Mouse (Mus musculus): ENCODE results near the gene Dzip3. TPM values are rescaled to one million over a fixed set of nuclear protein-coding genes. Genes with fewer than 3 reads are reported as not detected.
A peak's percentile ranks its signal among the peaks of the same experiment; 100 is the strongest.

Dzip3 gene
- polyA plus RNA-seq, 1 experiment = 2.3 TPM

GRCm38 (mm10) chr16:48992437-48993230 is 1.3 kb downstream of the Dzip3 start:
- peaks cover 2% of the 10 kb centered on the region; the same call in 1 of the 2 replicates for H3K4me1 ChIP-seq (ENCODE audit: control insufficient read depth, insufficient read depth, low read length)
- TF ChIP-seq POLR2A (IDR thresholded peaks at IDR 0.05; ENCODE audit: borderline replicate concordance, extremely low read depth, low read depth, low read length) = no peak
- no peak for TF ChIP-seq CTCF (IDR thresholded peaks at IDR 0.05; ENCODE audit: insufficient read depth, low read length)
- H3K4me3 ChIP-seq (replicated peaks; ENCODE audit: extremely low read depth, low read depth, low read length) = peak overlapping the region; percentile 54
- 6% methylated on average over 10 of the region's 10 CpGs for WGBS
- no peak for DNase-seq

- TF ChIP-seq POLR2A (IDR thresholded peaks at IDR 0.05; ENCODE audit: borderline replicate concordance, extremely low read depth, low read depth, low read length) (no peak), CTCF (IDR thresholded peaks at IDR 0.05; ENCODE audit: insufficient read depth, low read length) (no peak)
- Histone ChIP-seq H3K4me1 (ENCODE audit: control insufficient read depth, insufficient read depth, low read length) (peaks cover 2% of the 10 kb centered on the region; the same call in 1 of the 2 replicates), H3K4me3 (replicated peaks; ENCODE audit: extremely low read depth, low read depth, low read length) (no peak overlapping the region)
- no peak for DNase-seq
Observed at GRCm38 (mm10) chr16:48989700-48990099, 4.3 kb downstream of the Dzip3 start.

- TF ChIP-seq CTCF (IDR thresholded peaks at IDR 0.05; ENCODE audit: insufficient read depth, low read length) = no peak
- TF ChIP-seq POLR2A (IDR thresholded peaks at IDR 0.05; ENCODE audit: borderline replicate concordance, extremely low read depth, low read depth, low read length) = no peak
- 68% methylated on average over 5 of the region's 5 CpGs for WGBS
- Histone ChIP-seq H3K4me3 (replicated peaks; ENCODE audit: extremely low read depth, low read depth, low read length) (no peak overlapping the region), H3K4me1 (ENCODE audit: control insufficient read depth, insufficient read depth, low read length) (no peaks in the 10 kb centered on the region)
- no peak for DNase-seq
Observed at GRCm38 (mm10) chr16:48985034-48985627, 8.8 kb downstream of the Dzip3 start.

GRCm38 (mm10) chr16:48979965-48980364 is 14.0 kb downstream of the Dzip3 start:
- H3K4me3 ChIP-seq (replicated peaks; ENCODE audit: extremely low read depth, low read depth, low read length) = no peak overlapping the region
- no peak for TF ChIP-seq CTCF (IDR thresholded peaks at IDR 0.05; ENCODE audit: insufficient read depth, low read length)
- no peak for TF ChIP-seq POLR2A (IDR thresholded peaks at IDR 0.05; ENCODE audit: borderline replicate concordance, extremely low read depth, low read depth, low read length)
- no peak for DNase-seq
- H3K4me1 ChIP-seq (ENCODE audit: control insufficient read depth, insufficient read depth, low read length) = no peaks in the 10 kb centered on the region

GRCm38 (mm10) chr16:48973548-48973947 is 20.4 kb downstream of the Dzip3 start:
- Histone ChIP-seq H3K4me3 (replicated peaks; ENCODE audit: extremely low read depth, low read depth, low read length) (no peak overlapping the region), H3K4me1 (ENCODE audit: control insufficient read depth, insufficient read depth, low read length) (no peaks in the 10 kb centered on the region)
- no peak for DNase-seq
- TF ChIP-seq CTCF (IDR thresholded peaks at IDR 0.05; ENCODE audit: insufficient read depth, low read length) (no peak), POLR2A (IDR thresholded peaks at IDR 0.05; ENCODE audit: borderline replicate concordance, extremely low read depth, low read depth, low read length) (no peak)
- 93% methylated on average over 1 of the region's 1 CpGs for WGBS

- Histone ChIP-seq H3K4me3 (replicated peaks; ENCODE audit: extremely low read depth, low read depth, low read length) (no peak overlapping the region), H3K4me1 (ENCODE audit: control insufficient read depth, insufficient read depth, low read length) (no peaks in the 10 kb centered on the region)
- TF ChIP-seq CTCF (IDR thresholded peaks at IDR 0.05; ENCODE audit: insufficient read depth, low read length) = no peak
- no peak for TF ChIP-seq POLR2A (IDR thresholded peaks at IDR 0.05; ENCODE audit: borderline replicate concordance, extremely low read depth, low read depth, low read length)
- no peak for DNase-seq
- WGBS = 91% methylated on average over 2 of the region's 2 CpGs
Observed at GRCm38 (mm10) chr16:48972996-48973395, 21.0 kb downstream of the Dzip3 start.

GRCm38 (mm10) chr16:48941805-48942204 is 52.2 kb downstream of the Dzip3 start:
- TF ChIP-seq CTCF (IDR thresholded peaks at IDR 0.05; ENCODE audit: insufficient read depth, low read length) (no peak), POLR2A (IDR thresholded peaks at IDR 0.05; ENCODE audit: borderline replicate concordance, extremely low read depth, low read depth, low read length) (no peak)
- no peak overlapping the region for H3K4me3 ChIP-seq (replicated peaks; ENCODE audit: extremely low read depth, low read depth, low read length)
- H3K4me1 ChIP-seq (ENCODE audit: control insufficient read depth, insufficient read depth, low read length) = no peaks in the 10 kb centered on the region
- WGBS = 92% methylated on average over 1 of the region's 1 CpGs
- DNase-seq = no peak

- no peak for TF ChIP-seq POLR2A (IDR thresholded peaks at IDR 0.05; ENCODE audit: borderline replicate concordance, extremely low read depth, low read depth, low read length)
- no peak for TF ChIP-seq CTCF (IDR thresholded peaks at IDR 0.05; ENCODE audit: insufficient read depth, low read length)
- WGBS = 51% methylated on average over 1 of the region's 1 CpGs
- Histone ChIP-seq H3K4me1 (ENCODE audit: control insufficient read depth, insufficient read depth, low read length) (no peaks in the 10 kb centered on the region), H3K4me3 (replicated peaks; ENCODE audit: extremely low read depth, low read depth, low read length) (no peak overlapping the region)
- no peak for DNase-seq
Observed at GRCm38 (mm10) chr16:48923724-48924123, 70.2 kb downstream of the Dzip3 start.

- Histone ChIP-seq H3K4me1 (ENCODE audit: control insufficient read depth, insufficient read depth, low read length) (no peaks in the 10 kb centered on the region), H3K4me3 (replicated peaks; ENCODE audit: extremely low read depth, low read depth, low read length) (no peak overlapping the region)
- no peak for DNase-seq
- TF ChIP-seq CTCF (IDR thresholded peaks at IDR 0.05; ENCODE audit: insufficient read depth, low read length) = no peak
- TF ChIP-seq POLR2A (IDR thresholded peaks at IDR 0.05; ENCODE audit: borderline replicate concordance, extremely low read depth, low read depth, low read length) = no peak
- 85% methylated on average over 3 of the region's 3 CpGs for WGBS
Observed at GRCm38 (mm10) chr16:48913206-48913605, 80.8 kb downstream of the Dzip3 start.

- no peaks in the 10 kb centered on the region for H3K4me1 ChIP-seq (ENCODE audit: control insufficient read depth, insufficient read depth, low read length)
- no peak for TF ChIP-seq POLR2A (IDR thresholded peaks at IDR 0.05; ENCODE audit: borderline replicate concordance, extremely low read depth, low read depth, low read length)
- no peak for TF ChIP-seq CTCF (IDR thresholded peaks at IDR 0.05; ENCODE audit: insufficient read depth, low read length)
- 95% methylated on average over 1 of the region's 1 CpGs for WGBS
- H3K4me3 ChIP-seq (replicated peaks; ENCODE audit: extremely low read depth, low read depth, low read length) = no peak overlapping the region
- DNase-seq = no peak
Observed at GRCm38 (mm10) chr16:48911184-48911583, 82.8 kb downstream of the Dzip3 start.
